9 mouse cellular contexts compared by ENCODE assay signal in the genomic region with DNA sequence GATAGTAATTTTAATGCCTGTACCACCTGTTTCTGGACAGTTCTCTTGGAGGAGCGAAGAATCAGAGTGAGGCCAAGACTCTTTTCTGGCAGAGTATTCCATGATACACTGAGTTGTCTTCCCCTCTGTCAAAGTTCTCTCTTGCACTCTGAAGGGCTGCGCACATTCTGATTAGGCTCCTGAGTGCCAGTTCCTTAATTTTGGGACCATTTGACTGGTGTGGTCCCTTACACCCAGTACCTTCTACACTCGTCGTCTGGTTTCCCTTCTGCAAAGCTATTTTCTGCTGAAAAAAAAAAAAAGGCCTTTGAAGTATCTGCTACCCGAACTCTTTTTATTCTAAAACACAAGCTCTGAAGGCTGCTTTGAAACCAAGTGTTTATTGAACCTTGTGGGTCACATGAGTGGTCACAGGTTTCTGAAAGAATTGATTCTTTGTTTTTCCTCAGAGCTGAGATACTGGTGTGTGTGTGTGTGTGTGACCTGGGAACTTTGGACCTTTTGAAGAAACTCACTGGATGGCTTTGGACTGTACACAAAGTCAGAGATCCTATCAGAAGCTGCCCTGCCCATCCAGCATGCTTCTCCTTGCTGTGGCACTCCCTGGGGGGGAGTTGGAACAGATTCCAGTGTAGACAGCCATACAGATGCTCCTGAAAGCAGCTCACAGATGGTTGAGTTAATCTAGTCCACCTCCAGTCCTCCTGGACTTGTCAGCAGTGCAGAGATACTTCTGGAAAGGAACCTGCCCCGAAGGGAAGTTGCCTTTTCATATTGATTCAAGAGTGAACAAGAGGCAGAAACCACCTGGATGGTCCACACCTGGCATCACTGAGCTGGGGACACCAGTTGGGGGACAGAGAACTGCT. TPM values are rescaled to one million over a fixed set of nuclear protein-coding genes. Genes with fewer than 3 reads are reported as not detected.
DNase-seq lines count a peak whose midpoint lies in the region; ATAC-seq and TF ChIP-seq lines count a peak whose summit lies in the region.
"Had no signal": no experiment of that assay in that cellular context is flagged by ENCODE, and none has a peak within 500 bp of the region (broad histone marks: within the 10 kb centered on the region; RNA-seq: fewer than 3 reads in every experiment).

No protein-coding gene starts in this region.

- intact Hi-C loops in heart, postnatal 10 days (cut with DNase I) = loop anchor here (5.0 kb wide), 1 partner anchor 83 kb away; no protein-coding TSS in a partner anchor

- no peak for DNase-seq in lung, embryonic 14.5 days
- no peak for DNase-seq in lung, postnatal 4 days
- DNase-seq in hindbrain, embryonic 14.5 days (ENCODE audit: low spot score) = no peak
- no peak for DNase-seq in limb, embryonic 10.5 days (ENCODE audit: low spot score)
- no peak for DNase-seq in heart, postnatal 10 days
- DNase-seq in embryo, embryonic 10.5 days (ENCODE audit: low spot score) = no peak

- no peak overlapping the region for H3K4me3 ChIP-seq in lung, embryonic 14.5 days (ENCODE audit: low read depth, low read length)
- no peak overlapping the region for H3K4me3 ChIP-seq in hindbrain, embryonic 14.5 days (replicated peaks; ENCODE audit: low read length)
- 0 out of 2 replicates have a peak overlapping the region, but pooled peaks have one; percentile 97 for H3K4me3 ChIP-seq in limb, embryonic 10.5 days
- H3K4me3 ChIP-seq in stomach, embryonic 15.5 days (replicated peaks) = no peak overlapping the region

- no peaks in the 10 kb centered on the region for H3K27me3 ChIP-seq in lung, embryonic 14.5 days (ENCODE audit: insufficient read depth, low read length)
- no peaks in the 10 kb centered on the region for H3K27me3 ChIP-seq in hindbrain, embryonic 14.5 days (ENCODE audit: control insufficient read depth, insufficient read depth, low read length)
- no peaks in the 10 kb centered on the region for H3K27me3 ChIP-seq in limb, embryonic 10.5 days (ENCODE audit: low read depth, poor library complexity, severe bottlenecking)
- no peaks in the 10 kb centered on the region for H3K27me3 ChIP-seq in stomach, embryonic 15.5 days (replicated peaks)
- H3K27me3 ChIP-seq: Patski had no signal

- no peaks in the 10 kb centered on the region for H3K9me3 ChIP-seq in lung, embryonic 14.5 days (ENCODE audit: low read depth, low read length)
- no peaks in the 10 kb centered on the region for H3K9me3 ChIP-seq in hindbrain, embryonic 14.5 days (ENCODE audit: control insufficient read depth, low read length)
- no peaks in the 10 kb centered on the region for H3K9me3 ChIP-seq in limb, embryonic 10.5 days (replicated peaks)
- H3K9me3 ChIP-seq in stomach, embryonic 15.5 days = no peaks in the 10 kb centered on the region

- H3K4me1 ChIP-seq in lung, embryonic 14.5 days (ENCODE audit: insufficient read depth) = 0 out of 2 replicates have a peak, but pooled peaks cover 3% of the 10 kb centered on the region
- peaks cover 37% of the 10 kb centered on the region; the same call in 1 of the 2 replicates for H3K4me1 ChIP-seq in hindbrain, embryonic 14.5 days (replicated peaks; ENCODE audit: control insufficient read depth, insufficient read depth, low read length)
- peaks cover 33% of the 10 kb centered on the region for H3K4me1 ChIP-seq in limb, embryonic 10.5 days
- peaks cover 24% of the 10 kb centered on the region for H3K4me1 ChIP-seq in stomach, embryonic 15.5 days

- WGBS in lung, embryonic 14.5 days = 74% methylated on average over 6 of the region's 6 CpGs
- WGBS in hindbrain, embryonic 14.5 days = 76% methylated on average over 6 of the region's 6 CpGs
- WGBS in limb, embryonic 10.5 days = 84% methylated on average over 6 of the region's 6 CpGs
- WGBS in stomach, embryonic 15.5 days = 73% methylated on average over 6 of the region's 6 CpGs

- no peak overlapping the region for H3K27ac ChIP-seq in lung, embryonic 14.5 days (ENCODE audit: low read depth)
- no peak overlapping the region for H3K27ac ChIP-seq in hindbrain, embryonic 14.5 days
- H3K27ac ChIP-seq in limb, embryonic 10.5 days = no peak overlapping the region
- peak overlapping the region; percentile 1; the same call in 1 of the 2 replicates for H3K27ac ChIP-seq in stomach, embryonic 15.5 days

- 0 out of 2 replicates have a peak overlapping the region, but pooled peaks have one; percentile 9 for H3K9ac ChIP-seq in lung, embryonic 14.5 days
- 0 out of 2 replicates have a peak overlapping the region, but pooled peaks have one; percentile 16 for H3K9ac ChIP-seq in hindbrain, embryonic 14.5 days
- H3K9ac ChIP-seq in stomach, embryonic 15.5 days = no peak overlapping the region

- no peak overlapping the region for H3K4me2 ChIP-seq in lung, embryonic 14.5 days
- H3K4me2 ChIP-seq in hindbrain, embryonic 14.5 days (replicated peaks) = no peak overlapping the region
- peak overlapping the region; percentile 87; the same call in 1 of the 2 replicates for H3K4me2 ChIP-seq in stomach, embryonic 15.5 days

- no peak for ATAC-seq in lung, embryonic 14.5 days (ENCODE audit: insufficient read depth)
- ATAC-seq in hindbrain, embryonic 14.5 days (ENCODE audit: low FRiP score) = no peak
- peak; percentile 63; the same call in 1 of the 2 replicates for ATAC-seq in stomach, embryonic 15.5 days (ENCODE audit: insufficient read depth, low FRiP score, low read depth)

- peaks cover 40% of the 10 kb centered on the region for H3K36me3 ChIP-seq in lung, embryonic 14.5 days (ENCODE audit: insufficient read depth)
- H3K36me3 ChIP-seq in hindbrain, embryonic 14.5 days (replicated peaks; ENCODE audit: control insufficient read depth, insufficient read depth) = peaks cover 40% of the 10 kb centered on the region
- H3K36me3 ChIP-seq in limb, embryonic 10.5 days = peaks cover 55% of the 10 kb centered on the region
- H3K36me3 ChIP-seq in stomach, embryonic 15.5 days = peaks cover 8% of the 10 kb centered on the region; the same call in 1 of the 2 replicates

- TF ChIP-seq CTCF in lung, embryonic 14.5 days (IDR thresholded peaks at IDR 0.05; ENCODE audit: low read depth) = no peak

RNA-seq across cellular contexts. Expression of gene Hps4, which starts 1.4 kb away (rescaled TPM):
- 27.0 and 30.3 TPM in 2 replicates for polyA plus RNA-seq in lung, embryonic 14.5 days (2014; fragmentation: Nextera tagmentation; extraction: Ambion mirVana)
- polyA plus RNA-seq in hindbrain, embryonic 14.5 days (2014; fragmentation: Nextera tagmentation; extraction: Ambion mirVana) = 32.8 and 36.0 TPM in 2 replicates
- 38.9 and 39.1 TPM in 2 replicates for polyA plus RNA-seq in limb, embryonic 10.5 days (2016; fragmentation: Nextera tagmentation; extraction: Ambion mirVana)
- 31.7 and 32.9 TPM in 2 replicates for polyA plus RNA-seq in stomach, embryonic 15.5 days (2015; fragmentation: Nextera tagmentation; extraction: Ambion mirVana)
- 10 to 100 TPM; 11.5 to 12.8 TPM for total RNA-seq in heart, postnatal 10 days (2021)

RNA-seq across cellular contexts. Expression of gene Srrd, which starts 1.5 kb away (rescaled TPM):
- polyA plus RNA-seq in lung, embryonic 14.5 days (2014; fragmentation: Nextera tagmentation; extraction: Ambion mirVana) = 42.3 and 51.0 TPM in 2 replicates
- 60.4 and 62.5 TPM in 2 replicates for polyA plus RNA-seq in hindbrain, embryonic 14.5 days (2014; fragmentation: Nextera tagmentation; extraction: Ambion mirVana)
- 56.2 and 59.2 TPM in 2 replicates for polyA plus RNA-seq in limb, embryonic 10.5 days (2016; fragmentation: Nextera tagmentation; extraction: Ambion mirVana)
- polyA plus RNA-seq in stomach, embryonic 15.5 days (2015; fragmentation: Nextera tagmentation; extraction: Ambion mirVana) = 34.0 and 37.3 TPM in 2 replicates
- 10 to 100 TPM; 10.2 to 12.5 TPM for total RNA-seq in heart, postnatal 10 days (2021)

RNA-seq across cellular contexts. Expression of gene Gm6583, which starts 11.5 kb away (rescaled TPM):
- polyA plus RNA-seq in lung, embryonic 14.5 days (2014; fragmentation: Nextera tagmentation; extraction: Ambion mirVana) = 0.16 and 0.26 TPM in 2 replicates
- 0.13 and 0.14 TPM in 2 replicates for polyA plus RNA-seq in hindbrain, embryonic 14.5 days (2014; fragmentation: Nextera tagmentation; extraction: Ambion mirVana)
- 0.14 and 0.25 TPM in 2 replicates for polyA plus RNA-seq in limb, embryonic 10.5 days (2016; fragmentation: Nextera tagmentation; extraction: Ambion mirVana)
- polyA plus RNA-seq in stomach, embryonic 15.5 days (2015; fragmentation: Nextera tagmentation; extraction: Ambion mirVana) = 0.22 and 0.24 TPM in 2 replicates
- under 1 TPM; 0.10 to 0.19 TPM for total RNA-seq in heart, postnatal 10 days (2021)
- polyA plus RNA-seq: heart, postnatal 0 days had no signal

RNA-seq across cellular contexts. Expression of gene Tfip11, which starts 18.2 kb away (rescaled TPM):
- polyA plus RNA-seq in lung, embryonic 14.5 days (2014; fragmentation: Nextera tagmentation; extraction: Ambion mirVana) = 27.0 and 27.1 TPM in 2 replicates
- 24.9 and 26.4 TPM in 2 replicates for polyA plus RNA-seq in hindbrain, embryonic 14.5 days (2014; fragmentation: Nextera tagmentation; extraction: Ambion mirVana)
- 43.5 and 44.4 TPM in 2 replicates for polyA plus RNA-seq in limb, embryonic 10.5 days (2016; fragmentation: Nextera tagmentation; extraction: Ambion mirVana)
- polyA plus RNA-seq in stomach, embryonic 15.5 days (2015; fragmentation: Nextera tagmentation; extraction: Ambion mirVana) = 23.3 and 25.3 TPM in 2 replicates
- 10 to 100 TPM; 19.2 to 22.0 TPM for total RNA-seq in heart, postnatal 10 days (2021)

RNA-seq across cellular contexts. Expression of gene Asphd2, which starts 50.3 kb away (rescaled TPM):
- polyA plus RNA-seq in lung, embryonic 14.5 days (2014; fragmentation: Nextera tagmentation; extraction: Ambion mirVana) = 5.6 and 8.0 TPM in 2 replicates
- polyA plus RNA-seq in hindbrain, embryonic 14.5 days (2014; fragmentation: Nextera tagmentation; extraction: Ambion mirVana) = 79.3 and 85.9 TPM in 2 replicates
- polyA plus RNA-seq in limb, embryonic 10.5 days (2016; fragmentation: Nextera tagmentation; extraction: Ambion mirVana) = 22.0 and 23.6 TPM in 2 replicates
- polyA plus RNA-seq in stomach, embryonic 15.5 days (2015; fragmentation: Nextera tagmentation; extraction: Ambion mirVana) = 10.2 and 12.1 TPM in 2 replicates
- total RNA-seq in heart, postnatal 10 days (2021) = 1 to 10 TPM in 1 of 2 experiments, under 1 TPM in 1; 0.57 to 1.1 TPM
